Mouse (Mus musculus): ENCODE measurements around the gene D8Ertd738e. TPM values are rescaled to one million over a fixed set of nuclear protein-coding genes. Genes with fewer than 3 reads are reported as not detected.
A peak's percentile ranks its signal among the peaks of the same experiment; 100 is the strongest.

Gene D8Ertd738e
- polyA plus RNA-seq, 1 experiment from 2014 or later: 339 TPM

- H3K27me3 ChIP-seq (replicated peaks; ENCODE audit: insufficient read depth, low read length): no peaks in the 10 kb centered on the region
- H3K27ac ChIP-seq (ENCODE audit: low read length): peak overlapping the region; percentile 87
- WGBS: 12% methylated on average over 19 of the region's 19 CpGs
- H3K9ac ChIP-seq (replicated peaks; ENCODE audit: low read depth): peak overlapping the region; percentile 37
- H3K4me2 ChIP-seq (replicated peaks; ENCODE audit: low read depth, low read length): peak overlapping the region; percentile 66
- no peak for TF ChIP-seq CTCF (IDR thresholded peaks at IDR 0.05)
- 0 out of 2 replicates have a peak, but pooled peaks have one; percentile 5 for TF ChIP-seq EP300 (IDR thresholded peaks at IDR 0.05)
- DNase-seq (ENCODE audit: low spot score) (peak; percentile 57), ATAC-seq (no peak)
- H3K4me1 ChIP-seq (ENCODE audit: insufficient read depth, low read depth, low read length): peaks cover 8% of the 10 kb centered on the region; the same call in 1 of the 2 replicates
- H3K36me3 ChIP-seq (ENCODE audit: insufficient read depth, low read length): peaks cover 9% of the 10 kb centered on the region; the same call in 1 of the 2 replicates
- no peaks in the 10 kb centered on the region for H3K9me3 ChIP-seq (ENCODE audit: low read length)
- H3K4me3 ChIP-seq (ENCODE audit: low read depth, low read length): peak overlapping the region; percentile 79
Measured at GRCm38 (mm10) chr8:84237542-84238229, 11.8 kb downstream of the D8Ertd738e start.

- ATAC-seq (peak; percentile 98), DNase-seq (ENCODE audit: low spot score) (peak; percentile 100)
- peak within 1 kb of the TSS; percentile 78 for H3K4me2 ChIP-seq (replicated peaks; ENCODE audit: low read depth, low read length)
- no peak for TF ChIP-seq CTCF (IDR thresholded peaks at IDR 0.05)
- TF ChIP-seq EP300 (IDR thresholded peaks at IDR 0.05): peak; percentile 42; the same call in 1 of the 2 replicates
- H3K27me3 ChIP-seq (replicated peaks; ENCODE audit: insufficient read depth, low read length): no peaks in the 10 kb centered on the region
- under 1% methylated on average over 29 of the region's 35 CpGs for WGBS
- peak within 1 kb of the TSS; percentile 79 for H3K9ac ChIP-seq (replicated peaks; ENCODE audit: low read depth)
- peak within 1 kb of the TSS; percentile 79 for H3K4me3 ChIP-seq (ENCODE audit: low read depth, low read length)
- peak within 1 kb of the TSS; percentile 87 for H3K27ac ChIP-seq (ENCODE audit: low read length)
- H3K36me3 ChIP-seq (ENCODE audit: insufficient read depth, low read length): peaks cover 9% of the 10 kb centered on the region; the same call in 1 of the 2 replicates
- H3K4me1 ChIP-seq (ENCODE audit: insufficient read depth, low read depth, low read length): peaks cover 8% of the 10 kb centered on the region; the same call in 1 of the 2 replicates
- no peaks in the 10 kb centered on the region for H3K9me3 ChIP-seq (ENCODE audit: low read length)
Measured at GRCm38 (mm10) chr8:84236998-84237473, 12.5 kb downstream of the D8Ertd738e start, which contains the start of gene Zswim4. Zswim4 (minus strand) TSS chr8:84237055.

- DNase-seq (ENCODE audit: low spot score) (peak; percentile 37), ATAC-seq (no peak)
- TF ChIP-seq CTCF (IDR thresholded peaks at IDR 0.05) (no peak), EP300 (IDR thresholded peaks at IDR 0.05) (no peak)
- Histone ChIP-seq H3K27ac (ENCODE audit: low read length) (peak overlapping the region; percentile 55), H3K9ac (replicated peaks; ENCODE audit: low read depth) (peak overlapping the region; percentile 79), H3K9me3 (ENCODE audit: low read length) (no peaks in the 10 kb centered on the region), H3K4me1 (ENCODE audit: insufficient read depth, low read depth, low read length) (peaks cover 8% of the 10 kb centered on the region; the same call in 1 of the 2 replicates), H3K27me3 (replicated peaks; ENCODE audit: insufficient read depth, low read length) (no peaks in the 10 kb centered on the region), H3K4me2 (replicated peaks; ENCODE audit: low read depth, low read length) (peak overlapping the region; percentile 78), H3K4me3 (ENCODE audit: low read depth, low read length) (peak overlapping the region; percentile 79), H3K36me3 (ENCODE audit: insufficient read depth, low read length) (peaks cover 9% of the 10 kb centered on the region; the same call in 1 of the 2 replicates)
- whole genome bisulfite sequencing: 0% methylated on average over 18 of the region's 30 CpGs
Measured at GRCm38 (mm10) chr8:84236410-84236997, 13.0 kb downstream of the D8Ertd738e start.

- peak overlapping the region; percentile 79 for H3K9ac ChIP-seq (replicated peaks; ENCODE audit: low read depth)
- H3K9me3 ChIP-seq (ENCODE audit: low read length): no peaks in the 10 kb centered on the region
- H3K27me3 ChIP-seq (replicated peaks; ENCODE audit: insufficient read depth, low read length): no peaks in the 10 kb centered on the region
- ATAC-seq (no peak), DNase-seq (ENCODE audit: low spot score) (peak; percentile 47)
- H3K4me3 ChIP-seq (ENCODE audit: low read depth, low read length): peak overlapping the region; percentile 79
- peaks cover 9% of the 10 kb centered on the region; the same call in 1 of the 2 replicates for H3K36me3 ChIP-seq (ENCODE audit: insufficient read depth, low read length)
- no peak for TF ChIP-seq CTCF (IDR thresholded peaks at IDR 0.05)
- TF ChIP-seq EP300 (IDR thresholded peaks at IDR 0.05): no peak
- peak overlapping the region; percentile 55 for H3K27ac ChIP-seq (ENCODE audit: low read length)
- H3K4me1 ChIP-seq (ENCODE audit: insufficient read depth, low read depth, low read length): peaks cover 8% of the 10 kb centered on the region; the same call in 1 of the 2 replicates
- peak overlapping the region; percentile 78 for H3K4me2 ChIP-seq (replicated peaks; ENCODE audit: low read depth, low read length)
- 16% methylated on average over 10 of the region's 10 CpGs for WGBS
Measured at GRCm38 (mm10) chr8:84235746-84236409, 13.6 kb downstream of the D8Ertd738e start.

- Histone ChIP-seq H3K27ac (ENCODE audit: low read length) (no peak overlapping the region), H3K4me1 (ENCODE audit: insufficient read depth, low read depth, low read length) (peaks cover 8% of the 10 kb centered on the region; the same call in 1 of the 2 replicates), H3K4me2 (replicated peaks; ENCODE audit: low read depth, low read length) (no peak overlapping the region), H3K9me3 (ENCODE audit: low read length) (no peaks in the 10 kb centered on the region), H3K4me3 (ENCODE audit: low read depth, low read length) (no peak overlapping the region), H3K9ac (replicated peaks; ENCODE audit: low read depth) (no peak overlapping the region), H3K36me3 (ENCODE audit: insufficient read depth, low read length) (peaks cover 35% of the 10 kb centered on the region; the same call in 1 of the 2 replicates), H3K27me3 (replicated peaks; ENCODE audit: insufficient read depth, low read length) (no peaks in the 10 kb centered on the region)
- TF ChIP-seq EP300 (IDR thresholded peaks at IDR 0.05) (no peak), CTCF (IDR thresholded peaks at IDR 0.05) (no peak)
- ATAC-seq (no peak), DNase-seq (ENCODE audit: low spot score) (no peak)
- 78% methylated on average over 2 of the region's 2 CpGs for WGBS
Measured at GRCm38 (mm10) chr8:84233055-84233454, 16.5 kb downstream of the D8Ertd738e start.
